Mouse (Mus musculus) intestine, embryonic 15.5 days (tissue): ENCODE data around the gene Anapc15-ps. TPM values are rescaled to one million over a fixed set of nuclear protein-coding genes. Genes with fewer than 3 reads are reported as not detected.

Experiments
- ATAC-seq: fragments of 200-750 bp; cut with Nextera tagmentation; 2 replicates; pipeline ENCODE4 v1.8.0; 2017; ENCODE audit warnings: moderate TSS enrichment, moderate library complexity
- H3K27ac ChIP-seq: fragments of 300-500 bp; sonication (generic); 2 replicates; pipeline ENCODE4 v1.5.1; 2015; ENCODE audit warnings: mild to moderate bottlenecking, inconsistent platforms
- H3K27me3 ChIP-seq: fragments of 300-500 bp; sonication (generic); replicated peaks from 2 replicates; pipeline ENCODE4 v1.6.1; 2015; ENCODE audit warnings: inconsistent platforms
- H3K36me3 ChIP-seq: fragments of 300-500 bp; sonication (generic); 2 replicates; pipeline ENCODE4 v1.6.1; 2015; ENCODE audit warnings: inconsistent platforms
- H3K4me1 ChIP-seq: fragments of 300-500 bp; sonication (generic); replicated peaks from 2 replicates; pipeline ENCODE4 v1.6.1; 2015; ENCODE audit warnings: inconsistent platforms
- H3K4me2 ChIP-seq: fragments of 300-500 bp; sonication (generic); replicated peaks from 2 replicates; pipeline ENCODE4 v1.6.1; 2015; ENCODE audit warnings: mild to moderate bottlenecking, inconsistent platforms
- H3K4me3 ChIP-seq: fragments of 300-500 bp; sonication (generic); replicated peaks from 2 replicates; pipeline ENCODE4 v1.5.1; 2015; ENCODE audit warnings: inconsistent platforms
- H3K9ac ChIP-seq: fragments of 300-500 bp; sonication (generic); 2 replicates; pipeline ENCODE4 v1.6.1; 2015; ENCODE audit warnings: inconsistent platforms
- H3K9me3 ChIP-seq: fragments of 300-500 bp; sonication (generic); 2 replicates; pipeline ENCODE4 v1.6.1; 2016; ENCODE audit warnings: inconsistent platforms
- WGBS: fragments of 180-500 bp; shearing (Covaris S2); methylation state at CpG from one replicate; pipeline ENCODE4 v1.1.7; 2015; 5-methylcytosine and 5-hydroxymethylcytosine counted together
- polyA plus RNA-seq: library from polyadenylated mRNA; unstranded; fragments of >200 nt; fragmentation: Nextera tagmentation; extraction: Ambion mirVana; gene quantifications from 2 replicates; pipeline ENCODE4 v1.2.1, GENCODE M21; 2015

The Anapc15-ps gene
- polyA plus RNA-seq, 1 experiment from 2014 or later, result not detected

DNA sequence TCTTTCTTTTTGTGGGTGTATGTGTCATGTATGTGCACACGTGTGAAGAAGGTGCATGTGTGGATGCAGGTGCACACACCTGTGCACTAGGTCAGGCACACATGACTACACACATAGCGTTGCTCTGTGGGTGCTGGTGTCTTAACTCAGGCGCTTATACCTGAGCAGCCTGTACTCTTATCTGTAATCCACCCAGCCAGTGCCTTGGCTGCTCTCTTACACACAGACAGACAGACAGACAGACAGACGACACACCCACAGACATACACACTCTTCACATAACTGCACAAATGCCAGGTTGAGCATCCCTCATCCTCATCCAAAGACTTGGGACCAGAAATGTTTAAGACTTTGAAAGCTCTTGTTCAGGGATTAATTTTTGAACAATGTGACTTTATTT lies 12.8 kb upstream of the Anapc15-ps start:
- Histone ChIP-seq H3K36me3 (no peaks in the 10 kb centered on the region), H3K9ac (no peak overlapping the region), H3K9me3 (no peaks in the 10 kb centered on the region), H3K27ac (no peak overlapping the region), H3K4me2 (no peak overlapping the region), H3K4me1 (no peaks in the 10 kb centered on the region), H3K27me3 (no peaks in the 10 kb centered on the region), H3K4me3 (no peak overlapping the region)
- WGBS, result 90% methylated on average over 4 of the region's 4 CpGs
- no peak for ATAC-seq

DNA sequence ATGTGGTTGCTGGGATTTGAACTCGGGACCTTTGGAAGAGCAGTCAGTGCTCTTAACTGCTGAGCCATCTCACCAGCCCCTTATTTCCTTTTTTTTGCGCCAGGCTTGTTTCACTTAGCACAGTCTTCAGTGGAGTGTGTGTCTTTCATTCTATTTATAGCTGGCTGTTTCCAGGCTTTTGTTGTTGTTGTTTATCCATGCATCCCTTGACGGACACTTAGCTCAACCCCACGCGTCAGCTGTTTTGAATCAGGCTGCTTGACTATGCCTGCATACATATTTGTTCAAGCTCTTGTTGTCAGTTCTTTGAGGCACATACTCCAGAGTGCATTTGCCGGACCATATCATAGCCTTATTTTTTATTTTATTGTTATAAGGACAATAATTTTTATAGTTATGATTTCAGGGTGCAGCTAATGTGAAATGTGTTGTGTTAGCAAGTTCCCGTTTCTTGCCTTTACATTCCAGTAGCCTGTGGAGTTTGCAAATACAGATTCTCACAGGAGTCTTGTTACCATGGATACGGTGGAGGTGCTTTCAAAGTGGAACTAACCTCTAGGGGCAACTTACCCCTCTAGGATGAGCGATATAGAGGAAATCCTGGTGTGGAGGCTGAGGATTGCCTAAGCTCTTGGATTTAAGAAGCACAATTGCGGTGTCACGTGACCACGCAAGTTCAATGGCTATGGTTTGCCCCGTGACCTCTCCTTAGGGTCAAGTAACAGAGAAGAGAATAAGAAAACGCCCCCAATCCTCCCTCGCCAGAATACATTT lies 11.7 kb upstream of the Anapc15-ps start:
- Histone ChIP-seq H3K4me1 (peaks cover 5% of the 10 kb centered on the region; the same call in 1 of the 2 replicates), H3K36me3 (no peaks in the 10 kb centered on the region), H3K4me2 (no peak overlapping the region), H3K27ac (no peak overlapping the region), H3K9ac (no peak overlapping the region), H3K9me3 (no peaks in the 10 kb centered on the region), H3K27me3 (no peaks in the 10 kb centered on the region), H3K4me3 (no peak overlapping the region)
- no peak for ATAC-seq
- WGBS, result 50% methylated on average over 15 of the region's 15 CpGs

DNA sequence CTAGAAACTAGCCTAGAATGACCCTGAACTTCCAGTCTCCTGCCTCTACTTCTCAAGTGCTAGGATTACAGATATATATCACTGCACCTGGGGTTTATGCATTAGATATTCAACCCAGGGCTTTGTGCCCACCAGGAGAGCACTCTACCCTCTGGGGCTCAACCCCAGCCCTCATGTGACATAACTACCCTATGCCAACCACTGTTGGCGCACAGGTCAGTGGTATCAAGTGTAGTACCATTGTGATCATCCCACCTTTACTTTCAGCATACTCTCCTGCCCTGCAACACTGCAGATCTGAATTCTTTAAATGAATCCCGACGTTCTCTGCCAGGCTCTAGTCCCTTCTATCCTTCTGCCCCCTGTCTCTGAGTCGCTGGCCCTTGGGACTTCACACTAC lies 11.0 kb upstream of the Anapc15-ps start:
- H3K9me3 ChIP-seq, result no peaks in the 10 kb centered on the region
- H3K36me3 ChIP-seq, result no peaks in the 10 kb centered on the region
- H3K4me1 ChIP-seq, result peaks cover 5% of the 10 kb centered on the region; the same call in 1 of the 2 replicates
- no peak overlapping the region for H3K4me2 ChIP-seq
- WGBS, result 90% methylated on average over 4 of the region's 4 CpGs
- no peaks in the 10 kb centered on the region for H3K27me3 ChIP-seq
- no peak overlapping the region for H3K27ac ChIP-seq
- no peak overlapping the region for H3K9ac ChIP-seq
- H3K4me3 ChIP-seq, result no peak overlapping the region
- no peak for ATAC-seq

DNA sequence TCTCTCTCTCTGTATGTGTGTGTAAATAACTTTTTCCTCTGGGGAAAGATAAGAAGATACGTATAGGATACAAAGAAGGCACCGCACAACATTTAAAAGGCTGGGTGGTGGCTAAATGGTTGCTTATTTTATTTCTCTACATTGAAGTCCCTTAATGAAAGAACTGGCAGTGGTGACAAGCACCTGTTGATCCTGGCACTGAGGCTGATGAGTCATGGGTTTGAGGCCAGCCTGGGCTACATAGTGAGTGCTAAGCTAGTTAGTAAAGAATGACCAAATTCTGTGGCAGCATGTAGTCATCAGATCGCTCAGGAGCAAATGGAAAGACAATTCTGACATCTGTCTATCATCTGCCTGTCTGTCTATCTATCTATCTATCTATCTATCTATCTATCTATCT lies 10.5 kb upstream of the Anapc15-ps start:
- Histone ChIP-seq H3K9ac (no peak overlapping the region), H3K4me1 (peaks cover 5% of the 10 kb centered on the region; the same call in 1 of the 2 replicates), H3K9me3 (no peaks in the 10 kb centered on the region), H3K4me2 (no peak overlapping the region), H3K36me3 (no peaks in the 10 kb centered on the region), H3K27me3 (no peaks in the 10 kb centered on the region), H3K27ac (no peak overlapping the region), H3K4me3 (no peak overlapping the region)
- no peak for ATAC-seq
- 94% methylated on average over 3 of the region's 3 CpGs for WGBS

DNA sequence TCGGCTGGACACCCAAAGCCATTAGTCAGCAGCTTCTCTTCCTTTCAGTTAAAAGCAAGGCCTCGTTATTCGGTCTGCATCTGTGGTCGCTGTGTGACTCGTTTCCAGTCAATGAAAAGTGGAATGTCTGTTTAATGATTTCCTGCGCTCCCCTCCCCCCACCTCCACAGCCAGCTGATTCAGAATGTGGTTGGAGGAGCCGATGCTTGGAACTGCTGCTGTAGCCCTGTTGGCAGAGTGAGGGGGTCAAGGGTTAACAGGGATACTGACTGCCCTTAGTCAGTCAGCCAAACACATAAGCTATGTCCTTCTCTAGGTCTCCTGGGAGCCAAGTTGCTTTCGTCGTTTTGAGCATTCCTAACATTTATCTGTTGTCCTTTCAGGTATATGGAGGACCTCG lies 9.7 kb upstream of the Anapc15-ps start:
- H3K4me2 ChIP-seq, result no peak overlapping the region
- H3K4me3 ChIP-seq, result no peak overlapping the region
- no peaks in the 10 kb centered on the region for H3K27me3 ChIP-seq
- 61% methylated on average over 10 of the region's 10 CpGs for WGBS
- H3K4me1 ChIP-seq, result peaks cover 5% of the 10 kb centered on the region; the same call in 1 of the 2 replicates
- H3K9me3 ChIP-seq, result no peaks in the 10 kb centered on the region
- no peak overlapping the region for H3K27ac ChIP-seq
- ATAC-seq, result no peak
- no peak overlapping the region for H3K9ac ChIP-seq
- H3K36me3 ChIP-seq, result no peaks in the 10 kb centered on the region

DNA sequence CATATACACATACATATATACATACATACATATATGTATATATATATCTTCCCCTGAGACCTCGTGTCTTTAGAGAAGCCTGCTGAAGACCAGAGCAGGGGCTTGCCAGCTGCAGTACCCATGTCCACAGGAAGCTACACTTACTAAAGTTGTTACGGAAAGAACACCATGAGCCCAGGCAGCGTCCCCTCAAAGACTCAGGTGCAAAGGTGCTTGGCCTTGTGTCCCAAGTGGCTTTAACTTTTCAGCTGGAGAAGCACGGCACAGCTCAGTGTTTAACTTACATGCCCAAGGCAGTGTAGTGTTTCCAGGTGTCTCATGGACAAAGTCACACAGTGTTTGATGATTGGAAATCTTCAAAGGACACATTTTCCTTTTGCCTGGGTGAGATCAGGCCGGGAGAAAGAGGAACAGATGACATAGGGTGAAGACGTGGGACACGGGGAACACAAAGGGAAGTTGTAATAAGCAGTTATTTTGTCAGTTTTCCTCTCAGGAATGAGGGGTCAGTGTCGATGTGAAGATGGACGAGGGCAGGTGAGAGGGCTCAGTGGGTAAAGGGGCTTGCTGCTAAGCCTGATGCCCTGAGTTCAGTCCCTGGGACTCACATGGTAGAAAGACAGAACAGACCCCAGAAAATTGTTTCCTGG lies 9.0 kb upstream of the Anapc15-ps start:
- Histone ChIP-seq H3K9me3 (no peaks in the 10 kb centered on the region), H3K27ac (no peak overlapping the region), H3K4me1 (peaks cover 5% of the 10 kb centered on the region; the same call in 1 of the 2 replicates), H3K4me2 (no peak overlapping the region), H3K27me3 (no peaks in the 10 kb centered on the region), H3K9ac (no peak overlapping the region), H3K36me3 (no peaks in the 10 kb centered on the region), H3K4me3 (no peak overlapping the region)
- WGBS, result 77% methylated on average over 9 of the region's 9 CpGs
- ATAC-seq, result no peak

DNA sequence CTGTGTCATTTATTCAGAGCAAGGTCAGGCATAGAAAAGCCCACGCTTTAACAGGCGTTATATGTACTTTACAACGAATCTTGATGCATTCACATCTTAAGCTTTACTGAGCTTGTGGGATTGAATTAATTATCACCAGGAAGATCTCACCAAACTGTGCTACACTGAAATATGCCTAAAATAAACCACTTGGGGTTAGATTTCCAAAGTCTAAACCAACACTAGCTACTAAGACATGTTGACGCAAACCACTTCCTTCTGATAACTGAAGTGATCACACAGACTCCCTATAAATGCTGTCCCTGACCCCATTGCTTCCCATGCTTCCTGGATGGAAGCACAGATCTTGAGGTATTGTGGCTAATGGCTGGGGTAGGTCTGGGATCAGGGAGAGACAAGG lies 8.2 kb upstream of the Anapc15-ps start:
- Histone ChIP-seq H3K9me3 (no peaks in the 10 kb centered on the region), H3K27ac (no peak overlapping the region), H3K4me2 (peak overlapping the region; percentile 42; the same call in 1 of the 2 replicates), H3K4me1 (peaks cover 5% of the 10 kb centered on the region; the same call in 1 of the 2 replicates), H3K27me3 (no peaks in the 10 kb centered on the region), H3K36me3 (no peaks in the 10 kb centered on the region), H3K9ac (no peak overlapping the region), H3K4me3 (no peak overlapping the region)
- WGBS, result 75% methylated on average over 4 of the region's 4 CpGs
- ATAC-seq, result no peak; the same call in 1 of the 2 replicates

DNA sequence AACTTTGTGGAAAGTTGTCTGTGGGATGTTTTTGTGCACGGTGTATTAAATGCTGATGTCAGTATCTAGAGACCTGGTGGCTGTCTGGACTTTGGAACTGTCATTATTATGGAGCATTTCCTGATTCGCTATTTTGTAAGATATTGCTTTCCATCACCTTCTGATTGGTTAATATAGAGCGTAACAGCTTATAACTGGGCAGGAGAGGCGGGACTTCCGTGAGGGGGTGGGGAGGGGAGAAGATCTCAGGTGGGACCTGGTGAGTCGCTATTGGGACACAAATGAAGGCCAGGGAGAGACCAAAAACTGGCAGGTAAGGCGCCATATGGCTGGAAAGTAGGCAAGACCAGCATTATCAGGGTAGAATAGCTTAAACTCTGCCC lies 7.8 kb upstream of the Anapc15-ps start:
- no peak overlapping the region for H3K9ac ChIP-seq
- H3K9me3 ChIP-seq, result no peaks in the 10 kb centered on the region
- H3K4me1 ChIP-seq, result peaks cover 5% of the 10 kb centered on the region; the same call in 1 of the 2 replicates
- peak; percentile 85 for ATAC-seq
- no peak overlapping the region for H3K4me3 ChIP-seq
- WGBS, result 56% methylated on average over 7 of the region's 7 CpGs
- H3K4me2 ChIP-seq, result peak overlapping the region; percentile 42
- H3K27me3 ChIP-seq, result no peaks in the 10 kb centered on the region
- H3K27ac ChIP-seq, result no peak overlapping the region
- no peaks in the 10 kb centered on the region for H3K36me3 ChIP-seq

DNA sequence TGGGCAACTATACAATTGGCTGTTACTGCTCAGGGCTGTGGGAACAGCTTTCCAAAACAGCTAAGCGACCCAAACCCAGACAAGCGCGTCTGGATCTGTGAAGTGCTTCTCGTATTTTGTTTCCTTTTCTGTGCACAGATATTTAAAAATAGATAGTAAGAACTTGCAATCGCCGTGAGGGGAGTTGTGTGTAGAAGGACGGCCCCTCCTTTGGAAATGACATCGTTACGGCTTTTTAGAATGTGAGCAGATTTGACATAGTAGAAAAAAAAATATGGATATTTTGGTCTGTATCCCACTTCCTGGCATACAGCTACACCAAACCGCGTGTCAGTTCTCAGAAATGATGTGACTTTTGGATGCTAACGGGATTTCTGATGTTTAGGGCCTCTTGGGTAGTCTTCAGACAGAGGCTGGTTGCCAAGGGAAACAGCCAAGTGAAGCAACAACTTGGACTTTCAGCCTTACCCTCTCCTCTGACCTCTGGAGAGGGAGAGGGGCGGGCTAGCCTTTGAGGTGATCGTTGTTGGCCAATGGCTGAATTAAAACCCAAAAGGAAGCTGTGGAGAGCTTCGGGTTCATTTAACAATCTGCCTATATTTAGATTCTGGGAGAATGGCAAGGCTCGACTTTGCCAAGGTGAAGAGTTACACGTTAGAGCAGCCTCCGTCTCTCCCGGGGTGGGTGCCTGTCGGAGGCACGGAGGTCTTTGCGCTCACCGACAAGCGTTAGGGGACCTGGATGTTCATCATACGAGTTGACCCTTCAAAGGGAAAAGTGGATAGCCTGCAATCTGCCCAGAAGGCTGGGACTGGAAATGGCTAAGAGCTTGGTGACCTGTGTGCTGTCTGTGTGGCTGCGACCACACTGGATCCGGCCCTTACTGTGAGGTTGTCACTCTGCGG lies 7.2 kb upstream of the Anapc15-ps start:
- no peaks in the 10 kb centered on the region for H3K36me3 ChIP-seq
- no peaks in the 10 kb centered on the region for H3K27me3 ChIP-seq
- no peak overlapping the region for H3K9ac ChIP-seq
- 61% methylated on average over 28 of the region's 28 CpGs for WGBS
- H3K4me3 ChIP-seq, result no peak overlapping the region
- peak; percentile 43; the same call in 1 of the 2 replicates for ATAC-seq
- H3K4me1 ChIP-seq, result peaks cover 5% of the 10 kb centered on the region; the same call in 1 of the 2 replicates
- no peaks in the 10 kb centered on the region for H3K9me3 ChIP-seq
- no peak overlapping the region for H3K27ac ChIP-seq
- H3K4me2 ChIP-seq, result peak overlapping the region; percentile 42

DNA sequence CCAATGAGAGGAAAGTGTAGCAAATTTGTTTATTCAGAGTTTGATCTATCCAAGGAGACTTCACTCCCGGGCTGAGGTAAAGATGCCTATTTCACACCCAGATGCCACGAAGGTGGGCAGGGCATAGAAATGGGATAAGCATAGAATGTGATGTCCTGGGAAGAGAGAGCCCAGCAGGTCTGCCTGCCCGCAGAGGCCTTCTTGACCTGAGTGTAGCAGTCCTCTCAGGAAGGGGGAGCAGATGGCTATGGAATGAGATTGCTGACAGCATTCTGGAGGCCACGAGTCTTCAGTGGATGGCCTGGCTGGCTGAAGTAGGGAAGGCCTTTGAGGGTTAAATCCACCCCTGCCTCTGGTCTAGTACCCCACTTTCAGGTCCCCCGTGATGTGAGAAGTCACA lies 5.9 kb upstream of the Anapc15-ps start:
- Histone ChIP-seq H3K9ac (no peak overlapping the region), H3K4me2 (no peak overlapping the region), H3K27ac (no peak overlapping the region), H3K4me1 (peaks cover 5% of the 10 kb centered on the region; the same call in 1 of the 2 replicates), H3K36me3 (no peaks in the 10 kb centered on the region), H3K27me3 (no peaks in the 10 kb centered on the region), H3K9me3 (no peaks in the 10 kb centered on the region), H3K4me3 (no peak overlapping the region)
- whole genome bisulfite sequencing, result 84% methylated on average over 5 of the region's 5 CpGs
- ATAC-seq, result no peak

DNA sequence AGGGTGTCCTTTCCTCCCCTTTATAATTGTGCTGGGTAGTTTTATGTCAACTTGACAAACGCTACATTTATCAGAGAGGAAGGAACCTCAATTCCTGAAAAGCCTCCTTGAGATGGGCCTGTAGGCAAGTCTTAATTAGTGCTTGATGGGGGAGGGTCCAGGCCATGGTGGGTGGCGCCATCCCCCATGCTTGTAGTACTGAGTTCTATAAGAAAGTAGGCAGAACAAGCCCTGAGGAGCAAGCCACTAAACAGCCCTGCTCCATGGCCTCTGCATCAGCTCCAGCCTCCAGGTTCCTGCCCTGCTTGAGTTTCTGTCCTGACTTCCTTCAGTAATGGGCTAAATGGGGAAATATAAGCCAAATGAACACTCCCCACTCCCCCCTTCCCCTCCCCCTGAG lies 5.4 kb upstream of the Anapc15-ps start:
- Histone ChIP-seq H3K36me3 (no peaks in the 10 kb centered on the region), H3K27ac (no peak overlapping the region), H3K9ac (no peak overlapping the region), H3K4me3 (no peak overlapping the region), H3K4me1 (peaks cover 5% of the 10 kb centered on the region; the same call in 1 of the 2 replicates), H3K9me3 (no peaks in the 10 kb centered on the region), H3K4me2 (no peak overlapping the region), H3K27me3 (no peaks in the 10 kb centered on the region)
- WGBS, result 95% methylated on average over 2 of the region's 2 CpGs
- ATAC-seq, result no peak

DNA sequence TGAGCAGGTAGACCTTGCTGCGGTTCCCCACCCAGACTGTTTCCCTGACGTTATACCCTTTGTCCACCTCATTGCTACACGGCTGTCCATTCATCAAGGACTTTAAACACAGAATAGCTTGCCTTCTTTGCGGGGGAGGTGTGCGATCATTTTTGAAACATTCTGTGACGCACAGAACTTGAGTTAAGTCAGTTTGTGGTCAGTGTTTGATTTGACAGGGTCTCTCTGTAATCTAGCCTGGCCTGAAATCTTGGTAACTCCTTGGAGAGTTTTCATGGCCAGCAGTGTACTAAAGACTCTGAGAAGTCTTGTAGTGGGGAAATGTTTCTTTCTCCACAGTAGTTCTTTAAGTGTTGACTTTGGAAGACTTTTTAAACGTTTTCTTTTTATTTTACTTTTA lies 5.0 kb upstream of the Anapc15-ps start:
- 64% methylated on average over 7 of the region's 7 CpGs for WGBS
- no peak overlapping the region for H3K9ac ChIP-seq
- H3K9me3 ChIP-seq, result no peaks in the 10 kb centered on the region
- peaks cover 5% of the 10 kb centered on the region; the same call in 1 of the 2 replicates for H3K4me1 ChIP-seq
- H3K27ac ChIP-seq, result no peak overlapping the region
- H3K27me3 ChIP-seq, result no peaks in the 10 kb centered on the region
- no peak overlapping the region for H3K4me2 ChIP-seq
- H3K36me3 ChIP-seq, result no peaks in the 10 kb centered on the region
- ATAC-seq, result no peak
- no peak overlapping the region for H3K4me3 ChIP-seq
